Mouse (Mus musculus) bone marrow, adult 2 months (tissue): ENCODE measurements around the gene Stt3b. TPM values are rescaled to one million over a fixed set of nuclear protein-coding genes. Genes with fewer than 3 reads are reported as not detected.

ENCODE experiments used
- H3K27ac ChIP-seq: fragments of 200-500 bp; 2 replicates; pipeline ENCODE4 v1.5.1; 2012; ENCODE audit warnings: low read depth, mild to moderate bottlenecking, control low read depth, inconsistent platforms, low read length; ENCODE audit not compliant: control insufficient read depth, poor library complexity, insufficient read depth
- H3K4me1 ChIP-seq: fragments of 200-500 bp; 2 replicates; pipeline ENCODE4 v1.6.1; 2011; ENCODE audit warnings: low read length; ENCODE audit not compliant: control insufficient read depth, insufficient read depth
- H3K4me3 ChIP-seq: fragments of 200-500 bp; replicated peaks from 2 replicates; pipeline ENCODE3; 2011; ENCODE audit warnings: mild to moderate bottlenecking, low read depth, low read length, control low read depth; ENCODE audit not compliant: control insufficient read depth
- CTCF ChIP-seq: fragments of 200-500 bp; IDR thresholded peaks from 2 replicates; pipeline ENCODE4 v1.5.1; 2011; ENCODE audit warnings: low read length, control low read depth; ENCODE audit not compliant: control insufficient read depth, insufficient read depth
- POLR2A ChIP-seq: fragments of 200-500 bp; IDR thresholded peaks from 2 replicates; pipeline ENCODE4 v1.6.1; 2011; ENCODE audit warnings: low read depth, mild to moderate bottlenecking, control low read depth, low read length, borderline replicate concordance; ENCODE audit not compliant: control insufficient read depth
- WGBS: fragments of 180-500 bp; shearing (Covaris S2); methylation state at CpG from one replicate; pipeline ENCODE4 v1.1.7; 2018; 5-methylcytosine and 5-hydroxymethylcytosine counted together
- polyA plus RNA-seq: library from polyadenylated mRNA; stranded (reverse); fragments of >200 nt; gene quantifications from 2 replicates; pipeline ENCODE4 v1.2.4, GENCODE M21; 2011; ENCODE audit warnings: low replicate concordance; ENCODE audit not compliant: missing spikeins, insufficient read depth, insufficient read length

Gene Stt3b
- polyA plus RNA-seq, 1 experiment = 23.9 TPM

DNA sequence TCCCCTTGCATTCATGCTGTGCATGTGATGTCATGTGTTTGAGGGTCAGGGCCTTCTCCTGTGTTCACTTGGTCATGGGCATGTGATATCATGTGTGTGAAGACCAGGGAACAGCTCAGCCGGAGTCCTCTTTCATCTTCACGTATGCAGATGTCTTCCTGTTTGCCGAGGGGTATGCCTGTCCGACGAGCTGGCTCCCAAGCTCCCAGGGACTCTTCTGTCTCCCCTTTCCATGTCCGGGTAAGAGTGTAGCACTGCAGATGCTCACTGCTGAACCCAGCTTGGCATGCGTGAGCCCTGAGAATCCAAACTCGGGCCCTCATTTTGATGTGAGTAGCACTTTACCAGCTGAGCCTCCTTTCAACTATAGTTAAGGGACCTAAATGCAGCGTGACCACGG is 13.4 kb upstream of the Stt3b start:
- no peak overlapping the region for H3K27ac ChIP-seq
- H3K4me3 ChIP-seq = no peak overlapping the region
- WGBS = 75% methylated on average over 10 of the region's 10 CpGs
- TF ChIP-seq CTCF = no peak
- TF ChIP-seq POLR2A = no peak
- H3K4me1 ChIP-seq = no peaks in the 10 kb centered on the region; the same call in 1 of the 2 replicates

DNA sequence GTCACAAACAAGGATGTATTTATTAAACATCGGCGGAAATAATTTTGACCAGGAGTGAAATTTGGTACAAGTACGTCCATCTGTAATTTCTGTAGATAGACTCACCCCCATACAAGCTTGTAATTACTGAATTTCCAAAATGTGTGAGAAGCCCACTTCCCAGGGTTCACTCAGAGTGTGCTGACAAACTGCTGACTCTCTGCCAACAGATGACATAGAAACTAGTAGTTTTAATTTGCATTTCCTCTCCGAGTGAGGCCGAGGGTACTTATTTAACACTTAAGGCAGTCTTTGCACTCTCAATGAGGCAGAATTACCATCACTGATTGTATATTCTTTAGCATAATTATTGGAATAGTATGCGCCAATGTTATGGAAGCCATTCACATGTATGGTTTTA is 12.2 kb upstream of the Stt3b start:
- Histone ChIP-seq H3K4me3 (no peak overlapping the region), H3K4me1 (no peaks in the 10 kb centered on the region; the same call in 1 of the 2 replicates), H3K27ac (no peak overlapping the region)
- WGBS = 89% methylated on average over 6 of the region's 6 CpGs
- TF ChIP-seq CTCF = no peak

DNA sequence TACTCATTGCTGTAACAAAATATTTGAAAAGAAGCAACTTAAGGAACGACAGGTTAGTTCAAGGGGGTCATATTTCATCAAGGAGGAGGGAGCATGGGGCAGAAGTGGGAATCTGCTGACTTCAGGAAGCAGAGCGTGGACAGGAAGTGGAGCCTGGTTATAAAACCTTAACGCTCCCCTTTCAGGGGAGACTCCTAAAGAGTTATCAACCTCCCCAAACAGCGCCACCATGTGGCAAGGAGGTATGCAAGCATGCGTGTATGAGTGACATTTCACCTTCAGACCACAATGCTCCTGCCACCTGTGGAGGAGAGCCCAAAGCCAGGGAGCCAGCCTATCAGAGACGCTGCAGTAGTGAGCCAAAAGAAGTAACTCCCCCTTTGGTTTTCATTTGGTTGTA is 10.8 kb upstream of the Stt3b start:
- 77% methylated on average over 6 of the region's 6 CpGs for WGBS
- Histone ChIP-seq H3K4me3 (no peak overlapping the region), H3K27ac (no peak overlapping the region), H3K4me1 (no peaks in the 10 kb centered on the region; the same call in 1 of the 2 replicates)
- TF ChIP-seq POLR2A (no peak), CTCF (no peak)

DNA sequence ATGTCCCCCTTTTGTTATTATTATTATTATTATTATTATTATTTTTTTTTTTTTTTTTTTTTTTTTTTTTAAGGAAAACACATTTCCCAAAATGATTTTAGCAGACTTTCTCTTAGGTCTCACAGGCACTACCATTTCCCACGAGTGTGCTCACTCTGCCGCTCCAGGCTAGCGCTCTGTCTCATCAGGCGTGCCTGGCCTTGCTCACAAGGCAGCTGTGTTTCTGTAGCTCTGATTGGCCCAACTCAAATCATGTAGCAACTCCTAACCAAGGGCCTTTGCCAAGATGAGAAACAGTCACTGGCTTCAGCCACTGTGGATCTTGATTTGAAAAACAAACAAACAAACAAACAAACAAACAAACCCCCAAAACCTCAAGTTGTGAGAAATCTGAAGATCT is 9.9 kb upstream of the Stt3b start:
- 79% methylated on average over 4 of the region's 4 CpGs for WGBS
- no peak overlapping the region for H3K4me3 ChIP-seq
- peaks cover under 1% of the 10 kb centered on the region; the same call in 1 of the 2 replicates for H3K4me1 ChIP-seq
- TF ChIP-seq POLR2A = no peak
- no peak for TF ChIP-seq CTCF
- no peak overlapping the region for H3K27ac ChIP-seq

DNA sequence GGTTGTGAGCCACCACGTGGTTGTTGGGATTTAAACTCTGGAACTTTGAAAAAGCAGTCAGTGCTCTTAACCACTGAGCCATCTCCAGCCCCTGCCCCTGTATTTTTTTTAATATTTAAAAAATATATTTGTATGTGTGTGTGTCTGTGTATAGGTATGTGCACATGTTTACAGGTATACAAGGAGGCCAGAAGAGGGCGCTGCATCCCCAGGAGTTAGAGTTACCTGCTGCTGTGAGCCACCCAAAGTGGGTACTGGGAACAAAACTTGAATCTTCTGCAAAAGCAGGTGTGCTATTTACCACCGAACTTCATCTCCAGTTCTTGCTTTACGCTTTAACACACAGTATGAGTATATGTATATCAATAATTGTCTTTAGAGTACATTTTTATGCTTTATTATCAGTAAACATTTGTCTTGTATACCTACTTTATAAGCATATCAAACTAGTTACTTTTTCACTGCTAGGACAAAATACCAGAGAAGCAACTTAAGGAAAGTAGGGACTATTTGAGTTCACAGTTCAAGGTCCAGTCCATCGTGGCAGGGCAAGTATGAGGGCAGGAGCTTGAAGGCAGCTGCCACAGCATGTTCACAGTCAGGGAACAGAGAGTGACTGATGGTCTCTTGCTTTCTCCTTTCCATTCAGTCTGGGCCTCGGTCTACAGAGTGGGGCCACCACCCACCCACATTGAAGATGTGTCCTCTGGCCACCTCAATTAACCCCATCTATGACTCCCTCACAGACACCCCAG is 8.6 kb upstream of the Stt3b start:
- WGBS = 83% methylated on average over 6 of the region's 6 CpGs
- H3K27ac ChIP-seq = no peak overlapping the region
- H3K4me1 ChIP-seq = peaks cover 1% of the 10 kb centered on the region; the same call in 1 of the 2 replicates
- TF ChIP-seq CTCF (no peak), POLR2A (no peak)
- H3K4me3 ChIP-seq = no peak overlapping the region

DNA sequence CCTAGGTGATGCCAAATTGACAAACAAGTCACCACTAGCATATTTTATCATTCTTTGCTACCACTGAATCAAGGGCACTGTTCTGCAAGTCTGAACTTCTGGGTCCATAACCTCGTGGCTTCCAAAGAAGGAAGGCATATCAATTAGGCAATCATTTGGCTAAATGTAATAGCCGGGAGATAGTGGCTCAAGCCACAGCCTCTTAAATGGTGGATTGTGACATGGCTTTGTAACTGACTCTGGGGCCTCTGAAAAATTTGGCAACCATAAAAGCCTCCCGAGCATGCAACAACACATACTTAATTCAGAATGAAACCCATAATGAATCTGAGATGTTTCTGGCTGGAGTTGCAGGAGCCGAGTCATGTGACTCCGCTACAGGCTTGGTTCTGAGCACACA is 6.8 kb upstream of the Stt3b start:
- Histone ChIP-seq H3K4me1 (peaks cover 1% of the 10 kb centered on the region; the same call in 1 of the 2 replicates), H3K27ac (no peak overlapping the region), H3K4me3 (no peak overlapping the region)
- WGBS = 45% methylated on average over 5 of the region's 5 CpGs
- TF ChIP-seq CTCF (no peak), POLR2A (no peak)

DNA sequence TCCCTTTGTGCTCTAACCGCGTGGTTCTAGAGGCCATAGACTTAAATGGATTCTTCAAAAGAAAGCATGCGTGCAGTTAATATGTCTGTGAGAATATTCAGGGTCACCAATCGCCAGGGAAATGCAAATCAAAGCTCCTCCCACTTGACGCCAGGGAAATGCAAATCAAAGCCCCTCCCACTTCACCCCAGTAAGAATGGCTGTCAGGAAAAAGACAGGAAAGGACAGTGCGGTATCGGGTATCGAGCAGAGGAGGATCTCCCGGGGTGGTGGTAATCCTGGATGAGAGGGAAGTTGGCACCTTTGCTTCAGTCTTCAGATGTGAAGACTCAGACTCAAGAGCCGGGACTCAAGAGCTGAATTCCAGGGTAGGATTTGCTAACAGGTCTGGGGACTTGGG is 4.3 kb upstream of the Stt3b start:
- peaks cover 1% of the 10 kb centered on the region; the same call in 1 of the 2 replicates for H3K4me1 ChIP-seq
- no peak for TF ChIP-seq POLR2A
- TF ChIP-seq CTCF = no peak
- 53% methylated on average over 10 of the region's 10 CpGs for WGBS
- H3K4me3 ChIP-seq = no peak overlapping the region
- no peak overlapping the region for H3K27ac ChIP-seq

DNA sequence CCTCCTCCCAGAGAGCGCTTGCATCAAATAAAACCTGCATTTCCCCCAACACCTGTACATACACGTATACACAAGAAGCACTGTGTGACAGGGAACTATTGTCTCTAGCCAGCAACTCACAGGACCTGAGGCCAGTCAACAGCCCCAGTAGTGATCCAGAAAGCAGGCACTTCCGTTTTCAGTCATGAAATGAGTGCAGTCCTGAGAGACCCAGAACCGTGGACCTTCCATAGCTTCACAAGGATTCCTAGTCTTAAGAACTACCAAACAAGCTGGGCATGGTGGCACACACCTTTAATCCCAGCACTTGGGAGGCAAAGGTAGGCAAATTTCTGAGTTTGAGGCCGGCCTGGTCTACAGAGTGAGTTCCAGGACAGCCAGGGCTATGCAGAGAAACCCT is 3.6 kb upstream of the Stt3b start:
- Histone ChIP-seq H3K4me3 (no peak overlapping the region), H3K27ac (no peak overlapping the region), H3K4me1 (peaks cover 1% of the 10 kb centered on the region; the same call in 1 of the 2 replicates)
- TF ChIP-seq CTCF (no peak), POLR2A (no peak)
- 78% methylated on average over 5 of the region's 5 CpGs for WGBS

DNA sequence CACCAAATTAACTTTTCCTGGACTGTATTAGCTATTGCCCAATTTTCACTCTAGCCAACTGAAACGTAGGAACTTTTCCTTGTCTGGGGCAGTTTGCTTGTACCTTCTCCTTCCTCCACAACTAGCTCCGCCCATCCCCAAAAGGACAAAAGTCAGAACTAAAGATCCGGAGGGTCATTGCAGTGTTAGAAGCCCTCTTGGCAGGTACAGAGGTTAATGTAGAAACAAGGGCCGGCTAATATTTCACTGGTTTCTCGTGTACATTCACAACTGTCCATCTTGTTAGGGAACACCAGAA is 951 bp upstream of the Stt3b start:
- 7% methylated on average over 5 of the region's 5 CpGs for WGBS
- Histone ChIP-seq H3K27ac (no peak overlapping the region), H3K4me1 (peaks cover 1% of the 10 kb centered on the region; the same call in 1 of the 2 replicates), H3K4me3 (peak overlapping the region; percentile 5)
- TF ChIP-seq CTCF (no peak), POLR2A (no peak)
